Mouse (Mus musculus) T-cell, adult 2 months (primary cell): ENCODE measurements around the gene Srpk2.

Experiments used
- DNase-seq: peaks from one replicate; pipeline ENCODE4 v3.0.0; 2022; ENCODE audit warnings: low spot score

Srpk2 gene

DNA sequence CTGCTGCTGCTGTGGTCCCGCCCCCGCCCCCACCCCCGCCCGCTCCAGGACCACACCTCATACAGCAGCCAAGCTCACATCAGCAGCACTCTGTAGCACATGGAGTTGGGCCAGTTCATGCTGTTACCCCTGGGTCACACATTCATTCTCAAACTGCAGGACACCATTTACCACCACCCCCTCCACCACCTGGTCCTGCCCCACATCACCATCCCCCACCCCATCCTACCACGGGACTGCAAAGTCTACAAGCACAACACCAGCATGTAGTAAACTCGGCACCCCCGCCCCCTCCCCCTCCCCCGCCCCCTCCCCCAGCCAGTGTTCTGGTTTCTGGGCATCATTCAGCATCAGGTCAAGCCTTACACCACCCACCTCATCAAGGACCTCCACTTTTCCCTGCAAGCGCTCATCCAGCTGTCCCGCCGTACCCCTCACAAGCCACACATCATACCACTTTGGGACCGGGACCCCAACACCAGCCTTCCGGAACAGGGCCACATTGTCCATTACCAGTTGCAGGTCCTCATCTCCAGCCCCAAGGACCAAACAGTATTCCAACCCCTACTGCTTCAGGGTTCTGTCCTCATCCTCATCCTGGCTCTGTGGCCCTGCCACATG, 182.0 kb downstream of the Srpk2 start:
- DNase-seq = no peak

DNA sequence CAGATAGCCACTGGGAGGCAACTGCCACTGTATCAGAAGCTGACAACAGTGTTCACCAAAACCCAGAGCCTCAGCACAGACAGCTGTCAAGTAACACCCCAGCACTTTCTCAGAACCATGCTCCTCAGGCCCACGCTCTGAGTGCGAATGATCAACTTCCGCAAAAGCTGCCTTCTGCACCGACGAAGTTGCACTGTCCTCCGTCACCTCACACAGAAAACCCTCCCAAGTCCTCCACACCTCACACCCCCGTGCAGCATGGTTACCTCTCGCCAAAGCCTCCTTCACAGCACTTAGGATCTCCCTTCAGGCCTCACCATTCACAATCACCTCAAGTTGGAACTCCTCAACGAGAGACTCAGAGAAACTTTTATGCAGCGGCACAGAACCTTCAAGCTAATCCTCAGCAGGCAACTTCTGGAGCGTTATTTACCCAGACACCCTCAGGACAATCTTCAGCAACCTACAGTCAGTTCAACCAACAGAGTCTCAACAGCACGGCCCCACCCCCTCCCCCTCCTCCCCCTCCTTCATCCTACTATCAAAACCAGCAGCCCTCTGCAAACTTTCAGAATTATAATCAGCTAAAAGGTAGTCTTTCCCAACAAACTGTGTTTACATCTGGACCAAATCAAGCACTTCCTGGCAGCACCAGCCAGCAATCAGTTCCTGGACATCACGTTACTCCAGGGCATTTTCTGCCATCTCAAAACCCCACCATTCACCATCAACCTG, 182.7 kb downstream of the Srpk2 start:
- no peak for DNase-seq

DNA sequence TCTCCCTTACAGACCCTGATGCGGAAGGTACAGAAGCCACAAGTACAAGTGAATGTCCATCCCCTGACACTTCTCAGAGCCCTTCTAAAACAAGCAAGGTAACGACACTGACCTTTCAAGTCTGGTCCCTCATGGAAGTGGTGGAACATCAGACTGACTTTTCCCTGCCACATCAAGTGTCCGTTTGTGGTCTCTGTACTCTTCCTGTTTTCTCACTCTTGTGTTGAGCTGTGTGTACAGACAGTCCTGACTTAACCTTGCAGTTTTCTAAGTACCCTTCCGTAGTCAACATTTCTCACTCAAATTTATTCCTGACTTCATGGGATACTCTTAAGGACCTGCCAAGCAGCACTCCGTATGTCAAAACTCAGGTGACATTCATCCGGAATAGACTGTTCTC, 183.7 kb downstream of the Srpk2 start:
- DNase-seq = no peak

DNA sequence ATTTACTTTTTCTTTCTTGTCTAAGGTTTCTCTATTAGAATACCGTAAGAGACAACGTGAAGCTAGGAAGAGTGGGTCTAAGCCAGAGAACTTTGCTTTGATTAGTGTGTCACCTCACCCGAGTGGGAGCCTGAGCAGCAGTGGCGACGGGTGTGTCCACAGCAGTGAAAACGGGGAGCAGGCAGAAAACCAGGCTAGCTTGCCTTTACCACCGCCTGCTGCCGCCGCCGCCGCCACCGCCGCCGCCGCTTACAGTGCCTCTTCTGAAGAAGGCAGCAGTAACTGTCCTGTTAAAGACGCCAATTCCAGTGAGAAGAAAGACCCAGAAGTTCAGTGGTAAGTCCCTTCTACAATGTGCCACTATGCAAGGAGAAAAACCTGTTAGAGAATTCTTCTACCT, 185.2 kb downstream of the Srpk2 start:
- DNase-seq = no peak

DNA sequence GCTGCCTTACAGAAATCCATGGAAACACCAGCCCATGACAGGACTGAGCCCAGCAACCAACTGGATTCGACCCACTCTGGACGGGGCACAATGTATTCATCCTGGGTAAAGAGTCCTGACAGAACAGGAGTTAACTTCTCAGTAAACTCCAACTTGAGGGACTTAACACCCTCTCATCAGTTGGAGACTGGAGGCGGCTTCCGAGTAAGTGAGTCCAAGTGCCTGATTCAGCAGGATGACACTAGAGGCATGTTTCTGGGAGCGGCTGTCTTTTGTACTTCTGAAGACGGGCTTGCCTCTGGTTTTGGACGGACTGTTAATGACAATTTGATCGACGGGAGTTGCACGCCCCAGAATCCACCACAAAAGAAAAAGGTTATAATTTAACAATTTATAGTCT, 186.5 kb downstream of the Srpk2 start:
- no peak for DNase-seq

DNA sequence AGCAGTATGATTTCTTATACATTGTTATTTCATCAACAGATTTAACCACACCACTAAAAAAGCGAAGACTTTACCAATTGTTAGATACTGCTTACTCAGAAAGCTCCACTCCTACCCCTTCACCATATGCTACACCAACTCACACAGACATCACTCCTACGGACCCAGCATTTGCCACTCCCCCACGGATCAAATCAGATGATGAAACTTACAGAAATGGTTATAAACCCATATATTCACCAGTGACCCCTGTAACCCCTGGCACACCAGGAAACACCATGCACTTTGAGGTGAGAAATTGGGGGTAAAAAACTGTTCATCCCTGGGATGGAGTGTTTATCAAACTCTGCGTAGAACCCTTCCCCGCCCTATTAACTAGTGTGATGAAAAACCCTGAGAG, 187.5 kb downstream of the Srpk2 start:
- DNase-seq = no peak

DNA sequence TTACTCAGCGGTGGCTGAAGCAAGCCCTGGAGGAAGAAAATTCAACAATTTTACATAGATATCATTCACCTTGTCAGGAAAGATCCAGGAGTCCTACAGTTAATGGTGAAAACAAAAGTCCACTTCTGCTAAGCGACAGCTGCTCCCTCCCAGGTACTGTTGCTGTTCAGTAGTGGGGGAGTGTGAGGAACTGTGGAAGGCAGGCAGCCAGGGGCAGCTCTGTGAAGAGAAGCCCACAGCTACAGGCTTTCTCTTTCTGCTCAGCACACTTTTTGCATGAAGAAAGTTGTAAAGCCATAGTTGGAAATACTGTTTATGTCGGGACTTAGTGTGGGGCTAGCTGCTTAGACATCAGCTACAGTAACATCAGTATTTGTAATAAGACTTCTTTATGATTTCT, 188.0 kb downstream of the Srpk2 start:
- DNase-seq = no peak

DNA sequence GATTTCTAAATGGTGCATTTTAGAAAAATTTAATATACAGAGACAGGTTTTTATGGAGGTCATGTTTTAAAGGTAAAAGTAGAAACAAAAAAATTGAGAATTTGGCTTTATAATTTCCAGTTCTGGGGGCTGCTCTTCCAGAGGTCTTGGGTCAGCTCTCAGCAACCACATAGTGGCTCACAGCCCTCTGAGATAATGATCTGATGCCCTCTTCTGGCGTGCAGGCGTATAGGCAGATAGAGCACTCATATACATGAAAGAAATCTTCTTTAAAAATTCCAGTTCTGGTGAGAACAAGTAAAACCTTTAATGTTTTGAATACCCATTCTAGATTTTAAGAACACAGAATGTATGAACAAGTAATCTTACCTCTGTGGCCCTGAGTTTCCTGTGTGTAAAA, 193.6 kb downstream of the Srpk2 start:
- DNase-seq = no peak

DNA sequence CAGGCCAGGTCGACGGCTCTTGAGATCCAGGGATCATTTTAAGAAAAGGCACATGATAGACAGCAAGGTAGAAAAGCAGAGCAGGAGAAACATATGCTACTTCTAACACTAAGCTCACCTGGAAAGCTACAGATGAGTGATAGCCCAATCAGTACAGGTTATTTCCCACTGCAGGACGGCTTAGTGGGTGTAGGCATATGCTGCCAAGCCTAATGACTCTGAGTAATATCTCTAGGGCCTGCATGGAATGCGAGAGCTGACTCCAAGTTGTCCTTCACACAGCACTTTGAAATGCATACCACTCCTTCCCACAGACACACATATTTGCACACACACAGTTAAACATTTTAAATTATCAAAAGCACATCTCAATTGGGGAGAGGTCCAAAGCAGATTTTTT, 195.2 kb downstream of the Srpk2 start:
- DNase-seq = no peak

DNA sequence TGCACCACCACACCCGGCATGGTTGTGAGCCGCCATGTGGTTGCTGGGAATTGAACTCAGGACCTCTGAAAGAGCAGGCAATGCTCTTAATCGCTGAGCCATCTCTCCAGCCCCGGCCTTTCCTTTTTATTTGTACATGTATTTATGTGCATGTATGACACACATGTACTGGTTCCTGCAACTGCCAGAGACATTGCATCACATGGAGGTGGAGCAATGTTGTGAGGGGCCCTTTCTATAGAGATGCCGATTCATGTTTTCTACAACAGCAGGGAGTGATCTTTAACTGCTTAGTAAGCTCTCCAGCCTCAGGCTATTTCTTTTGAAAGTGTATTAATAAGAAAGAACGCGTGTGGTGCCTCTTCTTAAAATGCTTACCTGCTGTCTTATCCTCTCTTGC, 200.6 kb downstream of the Srpk2 start:
- DNase-seq = no peak

DNA sequence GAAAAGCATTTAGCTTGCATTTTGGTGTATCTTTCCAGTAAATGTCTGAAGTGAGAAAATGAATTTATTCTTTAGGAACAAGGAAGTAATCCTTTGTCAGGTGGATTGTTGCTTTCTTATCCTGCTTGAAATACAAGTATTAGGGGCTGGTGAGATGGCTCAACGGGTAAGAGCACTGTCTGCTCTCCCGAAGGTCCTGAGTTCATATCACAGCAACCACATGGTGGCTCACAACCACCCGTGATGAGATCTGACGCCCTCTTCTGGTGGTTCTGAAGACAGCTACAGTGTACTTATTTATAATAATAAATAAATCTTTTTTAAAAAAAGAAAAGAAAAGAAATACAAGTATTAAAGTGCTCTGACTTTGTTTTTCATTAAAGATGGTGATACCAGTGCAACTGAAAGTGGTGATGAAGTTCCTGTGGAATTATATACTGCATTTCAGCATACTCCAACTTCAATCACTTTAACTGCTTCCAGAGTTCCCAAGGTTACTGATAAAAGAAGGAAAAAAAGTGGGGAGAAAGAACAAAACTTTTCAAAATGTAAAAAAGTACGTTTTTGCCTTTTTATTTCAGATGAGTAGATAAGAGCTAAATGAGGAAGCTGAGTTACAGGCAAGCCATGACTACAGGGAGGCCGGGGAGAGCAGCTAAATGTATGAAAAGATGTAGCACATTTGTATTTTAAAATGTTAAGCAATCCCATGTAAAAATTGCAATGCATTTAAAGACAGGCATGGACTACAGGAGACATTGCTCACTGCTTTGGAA, 211.1 kb downstream of the Srpk2 start:
- peak; percentile 24 for DNase-seq

DNA sequence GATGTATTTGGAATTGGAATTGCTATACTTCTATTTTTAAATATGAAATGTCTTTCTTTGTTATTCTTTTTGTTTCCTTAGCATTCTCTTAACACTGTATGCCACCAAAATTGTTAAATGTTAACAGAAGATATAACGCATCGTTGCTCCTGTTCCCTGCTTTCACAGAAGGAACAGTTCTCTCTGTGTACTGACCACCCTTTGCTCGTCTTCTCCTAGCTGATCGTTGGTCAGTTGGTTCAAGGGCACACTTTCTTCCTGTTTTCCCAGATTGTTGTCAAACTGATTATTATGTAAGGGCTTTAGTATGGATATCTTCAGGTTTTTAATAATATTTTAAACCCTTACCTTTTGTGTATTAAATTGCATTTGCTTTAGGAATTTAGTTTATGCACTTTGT, 217.9 kb downstream of the Srpk2 start:
- DNase-seq = no peak

DNA sequence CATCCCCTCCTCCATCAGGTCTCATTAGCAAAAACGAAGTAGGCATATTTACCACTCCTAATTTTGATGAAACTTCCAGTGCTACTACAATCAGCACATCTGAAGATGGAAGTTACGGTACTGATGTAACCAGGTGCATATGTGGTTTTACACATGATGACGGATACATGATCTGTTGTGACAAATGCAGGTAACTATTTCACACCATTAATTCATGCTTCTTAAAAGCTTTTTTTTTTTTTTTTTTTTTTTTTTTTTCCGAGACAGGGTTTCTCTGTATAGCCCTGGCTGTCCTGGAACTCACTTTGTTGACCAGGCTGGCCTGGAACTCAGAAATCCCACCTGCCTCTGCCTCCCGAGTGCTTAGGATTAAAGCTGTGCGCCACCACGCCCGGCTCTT, 219.7 kb downstream of the Srpk2 start:
- no peak for DNase-seq

DNA sequence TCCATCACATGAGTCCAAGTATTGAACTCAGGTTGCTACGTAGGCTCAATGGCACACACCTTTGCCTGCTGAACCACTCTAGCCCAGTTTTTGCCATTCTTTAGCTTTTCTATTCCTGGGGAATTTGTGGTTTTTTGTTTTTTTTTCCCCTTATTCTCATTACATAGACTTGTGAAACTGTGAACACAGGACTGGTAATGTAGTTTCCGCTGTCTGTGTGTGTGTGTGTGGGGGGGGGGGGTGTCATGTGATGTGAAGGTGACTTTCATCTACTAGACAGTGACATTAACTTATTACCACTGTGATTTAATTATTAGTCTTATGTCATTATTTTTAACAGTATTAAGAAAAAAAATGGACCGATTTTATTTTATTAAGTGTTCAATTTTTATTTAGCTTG, 220.2 kb downstream of the Srpk2 start:
- no peak for DNase-seq

DNA sequence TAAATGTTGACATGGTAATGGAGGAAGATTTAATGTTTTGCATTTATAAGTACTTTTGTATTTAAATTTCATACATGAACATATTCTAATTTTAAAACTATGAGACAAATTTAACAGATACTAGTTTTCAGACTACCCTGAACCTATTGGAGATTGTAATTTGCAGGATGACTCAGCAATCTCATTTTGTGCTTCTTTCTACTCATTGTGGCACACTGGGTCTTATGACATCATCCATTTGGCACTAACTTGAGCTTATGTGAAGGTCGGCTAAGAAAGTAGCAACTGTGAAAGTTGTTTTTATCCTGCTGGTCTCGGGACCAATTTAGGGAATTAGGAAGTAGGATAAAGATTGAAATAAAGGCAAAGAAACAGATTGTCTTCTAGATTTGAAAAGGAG, 222.7 kb downstream of the Srpk2 start:
- no peak for DNase-seq

DNA sequence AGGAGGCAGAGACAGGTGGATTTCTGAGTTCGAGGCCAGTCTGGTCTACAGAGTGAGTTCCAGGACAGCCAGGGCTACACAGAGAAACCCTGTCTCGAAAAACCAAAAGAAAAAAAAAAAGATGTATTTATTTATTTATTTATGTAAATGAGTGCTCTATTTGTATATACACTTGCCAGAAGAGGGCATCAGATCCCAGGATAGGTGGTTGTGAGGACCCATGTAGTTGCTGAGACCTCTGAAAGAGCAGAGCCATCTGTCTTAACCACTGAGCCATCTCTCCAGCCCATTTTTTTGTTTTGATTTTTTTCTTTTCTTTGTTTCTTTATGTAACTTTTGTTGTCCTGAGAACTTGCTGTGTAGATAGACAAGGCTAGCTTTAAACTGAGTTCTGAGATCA, 230.9 kb downstream of the Srpk2 start:
- DNase-seq = peak; percentile 44
